Mouse (Mus musculus) thymus, adult 2 months (tissue): Measurements from ENCODE around the gene Pde2a. TPM values are rescaled to one million over a fixed set of nuclear protein-coding genes. Genes with fewer than 3 reads are reported as not detected.

Source experiments
- DNase-seq: peaks from one replicate; pipeline ENCODE4 v3.0.0; 2021
- H3K27ac ChIP-seq: fragments of 200-500 bp; 2 replicates; pipeline ENCODE4 v1.5.1; 2012; ENCODE audit warnings: low read length, control low read depth; ENCODE audit not compliant: control insufficient read depth, insufficient read depth
- H3K27me3 ChIP-seq: fragments of 200-500 bp; 2 replicates; pipeline ENCODE4 v1.6.1; 2012; ENCODE audit warnings: mild to moderate bottlenecking, low read length, moderate library complexity, mixed read lengths; ENCODE audit not compliant: control insufficient read depth, insufficient read depth
- H3K36me3 ChIP-seq: fragments of 200-500 bp; 2 replicates; pipeline ENCODE4 v1.6.1; 2012; ENCODE audit warnings: mild to moderate bottlenecking, low read length, moderate library complexity; ENCODE audit not compliant: control insufficient read depth, insufficient read depth
- H3K4me1 ChIP-seq: fragments of 200-500 bp; replicated peaks from 2 replicates; pipeline ENCODE4 v1.6.1; 2012; ENCODE audit warnings: low read length; ENCODE audit not compliant: control insufficient read depth, insufficient read depth
- H3K4me3 ChIP-seq: fragments of 200-500 bp; 2 replicates; pipeline ENCODE4 v1.5.1; 2012; ENCODE audit warnings: mild to moderate bottlenecking, low read length, control low read depth, moderate library complexity; ENCODE audit not compliant: control insufficient read depth, insufficient read depth
- CTCF ChIP-seq: fragments of 200-500 bp; IDR thresholded peaks from 2 replicates; pipeline ENCODE4 v1.5.1; 2012; ENCODE audit warnings: mild to moderate bottlenecking, control low read depth, low read length, moderate library complexity, borderline replicate concordance; ENCODE audit not compliant: control insufficient read depth, poor library complexity, insufficient read depth; ENCODE audit errors: extremely low read depth
- POLR2A ChIP-seq: fragments of 200-500 bp; IDR thresholded peaks from 2 replicates; pipeline ENCODE4 v1.6.1; 2012; ENCODE audit warnings: mild to moderate bottlenecking, low read length, control low read depth, moderate library complexity; ENCODE audit not compliant: control insufficient read depth, poor library complexity, insufficient read depth; ENCODE audit errors: extremely low read depth
- WGBS: fragments of 180-500 bp; shearing (Covaris S2); methylation state at CpG from one replicate; pipeline ENCODE4 v1.1.7; 2018; 5-methylcytosine and 5-hydroxymethylcytosine counted together
- polyA plus RNA-seq: library from polyadenylated mRNA; depleted of rRNA; stranded (reverse); fragments of >200 nt; gene quantifications from 2 replicates; pipeline ENCODE4 v1.2.3, GENCODE M21; 2012

The Pde2a gene
- polyA plus RNA-seq, 1 experiment: 12.0 TPM

DNA sequence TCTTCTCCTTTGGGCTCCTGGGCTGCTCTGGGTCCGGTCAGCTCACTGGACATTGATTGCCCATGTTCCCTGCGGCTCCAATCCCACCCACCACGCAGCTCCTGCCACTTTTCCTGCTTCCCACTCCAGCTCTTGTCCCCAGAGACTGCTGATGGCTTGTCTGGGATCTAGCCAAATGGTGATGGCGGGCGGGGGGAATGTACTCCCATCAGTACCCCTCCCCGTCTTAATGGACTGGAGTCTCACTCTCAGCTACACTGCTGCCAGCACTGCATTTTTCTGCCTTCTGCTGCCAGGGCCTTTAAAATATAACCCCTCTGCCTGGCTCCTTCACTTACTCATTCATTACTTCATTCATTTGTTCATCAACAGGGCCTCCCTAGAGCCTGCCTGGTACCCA is 2.5 kb downstream of the Pde2a start:
- Histone ChIP-seq H3K27me3 (no peaks in the 10 kb centered on the region), H3K4me3 (no peak overlapping the region), H3K36me3 (no peaks in the 10 kb centered on the region), H3K27ac (no peak overlapping the region), H3K4me1 (no peaks in the 10 kb centered on the region)
- TF ChIP-seq POLR2A (no peak), CTCF (no peak)
- 89% methylated on average over 6 of the region's 6 CpGs for WGBS
- no peak for DNase-seq

DNA sequence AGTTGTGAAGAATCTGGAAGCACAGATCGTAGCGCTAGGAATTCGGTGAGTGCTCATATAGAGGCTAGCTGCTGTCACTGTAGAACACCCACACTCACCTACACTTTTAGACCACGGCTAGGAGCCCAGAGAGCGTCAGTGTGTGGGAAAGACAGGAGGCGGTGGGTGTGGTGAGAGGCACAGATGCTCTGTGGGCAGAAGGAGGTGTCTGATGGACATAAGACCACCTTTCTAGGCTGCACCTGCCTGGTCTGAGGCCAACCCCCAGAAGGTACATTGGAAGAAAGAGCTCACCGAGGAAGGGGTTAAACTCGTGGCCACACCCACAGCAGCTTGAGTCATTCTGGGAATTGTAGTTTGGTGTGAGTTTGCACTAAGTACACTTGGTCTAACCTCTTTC is 5.2 kb downstream of the Pde2a start:
- 75% methylated on average over 8 of the region's 8 CpGs for WGBS
- no peaks in the 10 kb centered on the region for H3K27me3 ChIP-seq
- H3K36me3 ChIP-seq: no peaks in the 10 kb centered on the region
- peaks cover 3% of the 10 kb centered on the region; the same call in 1 of the 2 replicates for H3K4me1 ChIP-seq
- no peak overlapping the region for H3K27ac ChIP-seq
- DNase-seq: no peak
- TF ChIP-seq CTCF (no peak), POLR2A (no peak)
- H3K4me3 ChIP-seq: no peak overlapping the region

DNA sequence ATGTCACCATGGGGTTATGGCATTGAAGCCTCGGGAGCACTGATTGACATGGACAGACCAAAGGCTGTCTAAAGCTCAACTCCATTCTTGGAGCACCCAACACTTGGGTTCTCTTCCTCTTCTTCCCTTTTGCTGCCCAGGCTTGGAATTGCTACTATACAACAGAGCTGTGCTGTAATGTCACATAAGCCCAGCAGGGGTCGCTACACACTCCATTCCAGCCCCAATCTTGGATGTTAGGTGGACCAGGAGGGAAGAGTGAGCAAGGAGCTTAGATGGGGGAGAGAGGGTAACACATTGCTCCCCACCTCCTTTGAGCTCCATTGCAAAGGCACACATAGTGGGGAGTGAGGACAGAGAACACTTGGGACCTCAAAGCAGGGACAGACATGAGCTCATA is 6.2 kb downstream of the Pde2a start:
- no peaks in the 10 kb centered on the region for H3K27me3 ChIP-seq
- 30% methylated on average over 2 of the region's 2 CpGs for WGBS
- no peak overlapping the region for H3K4me3 ChIP-seq
- H3K4me1 ChIP-seq: peaks cover 3% of the 10 kb centered on the region; the same call in 1 of the 2 replicates
- TF ChIP-seq POLR2A (no peak), CTCF (peak; percentile 49; the same call in 1 of the 2 replicates)
- no peak for DNase-seq
- H3K27ac ChIP-seq: no peak overlapping the region
- H3K36me3 ChIP-seq: no peaks in the 10 kb centered on the region

DNA sequence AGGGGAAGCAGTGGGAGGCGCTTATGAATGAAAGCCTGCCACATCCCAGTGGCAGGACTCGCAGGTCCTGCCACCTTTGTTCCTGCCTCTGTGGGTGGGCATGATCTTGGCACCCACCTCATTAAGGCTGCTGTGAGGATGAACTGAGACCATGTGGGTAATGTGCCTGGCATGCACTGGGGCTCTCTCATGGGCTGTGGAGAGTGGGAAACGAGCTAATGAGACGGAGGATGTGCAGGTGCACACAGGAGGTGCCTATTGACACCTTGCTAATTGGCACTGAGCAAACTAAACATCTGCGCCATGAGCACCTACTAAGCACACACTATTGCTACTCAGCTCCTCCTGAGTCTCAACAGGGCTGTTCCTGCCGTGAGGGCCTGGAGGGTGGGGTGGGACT is 13.5 kb downstream of the Pde2a start:
- Histone ChIP-seq H3K4me3 (no peak overlapping the region), H3K36me3 (no peaks in the 10 kb centered on the region), H3K27ac (no peak overlapping the region), H3K4me1 (no peaks in the 10 kb centered on the region), H3K27me3 (no peaks in the 10 kb centered on the region)
- TF ChIP-seq CTCF (no peak), POLR2A (no peak)
- no peak for DNase-seq
- 88% methylated on average over 6 of the region's 6 CpGs for WGBS

DNA sequence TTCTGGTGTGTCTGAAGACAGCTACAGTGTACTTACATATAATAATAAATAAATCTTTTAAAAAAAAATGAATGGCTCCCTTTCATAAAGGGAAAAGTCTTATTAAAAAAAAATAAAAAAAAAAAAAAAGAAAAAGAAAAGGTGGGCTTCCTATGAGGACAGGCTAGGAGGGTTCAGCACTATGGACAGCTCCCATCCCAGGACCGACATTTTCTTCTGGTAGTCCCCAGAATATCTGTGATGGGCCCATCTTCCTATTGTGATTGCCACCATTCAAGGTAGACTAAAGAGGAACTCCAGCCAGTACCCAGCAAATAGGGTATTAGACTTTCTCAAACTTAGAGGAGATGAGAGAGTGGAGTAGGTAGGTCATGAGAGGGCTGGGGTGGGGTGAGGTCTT is 16.4 kb downstream of the Pde2a start:
- 23% methylated on average over 1 of the region's 1 CpGs for WGBS
- no peaks in the 10 kb centered on the region for H3K4me1 ChIP-seq
- no peak for DNase-seq
- no peaks in the 10 kb centered on the region for H3K36me3 ChIP-seq
- H3K27me3 ChIP-seq: no peaks in the 10 kb centered on the region
- H3K27ac ChIP-seq: no peak overlapping the region
- no peak overlapping the region for H3K4me3 ChIP-seq
- no peak for TF ChIP-seq POLR2A
- no peak for TF ChIP-seq CTCF

DNA sequence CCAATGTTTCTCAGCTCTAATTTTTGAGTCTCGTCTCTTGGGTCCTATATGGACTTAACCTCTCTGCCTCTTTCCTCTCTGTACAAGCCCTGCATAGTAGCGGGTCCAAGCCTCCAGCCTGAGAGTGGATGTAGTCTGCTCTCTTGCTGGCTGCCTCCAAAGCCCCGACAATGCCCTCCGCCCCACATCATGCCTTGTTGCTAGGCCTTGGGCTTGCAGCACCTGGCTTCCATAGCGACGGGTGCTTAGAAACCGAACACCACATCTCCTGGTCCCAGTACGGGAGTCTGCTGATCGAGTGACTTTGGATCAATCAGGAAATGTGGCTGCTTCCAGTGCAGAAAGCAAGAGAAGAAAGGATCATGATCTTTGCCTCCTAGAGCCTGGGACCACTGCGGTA is 21.6 kb downstream of the Pde2a start:
- Histone ChIP-seq H3K27me3 (no peaks in the 10 kb centered on the region), H3K27ac (no peak overlapping the region), H3K4me3 (no peak overlapping the region), H3K36me3 (no peaks in the 10 kb centered on the region), H3K4me1 (no peaks in the 10 kb centered on the region)
- WGBS: 86% methylated on average over 10 of the region's 10 CpGs
- no peak for TF ChIP-seq POLR2A
- TF ChIP-seq CTCF: no peak
- no peak for DNase-seq

DNA sequence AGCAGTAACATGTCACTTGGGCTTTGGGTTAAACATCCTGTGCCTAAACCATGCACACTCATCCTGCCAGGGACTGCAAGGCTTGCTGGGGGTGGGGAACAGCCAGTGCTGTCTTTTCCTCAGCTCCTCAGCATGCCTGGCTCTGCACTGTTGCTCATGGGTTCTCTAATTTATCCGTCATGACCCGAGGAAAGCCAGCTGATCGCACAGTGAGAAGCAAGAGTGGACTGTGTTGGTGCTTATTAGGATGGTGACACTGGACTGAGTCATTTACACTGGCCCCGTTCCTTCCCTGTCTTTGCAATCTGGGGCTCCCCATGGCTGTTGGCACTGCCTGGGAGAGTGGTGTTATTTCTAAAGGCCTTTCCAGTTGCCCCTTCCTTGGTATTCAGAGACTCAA is 22.7 kb downstream of the Pde2a start:
- no peaks in the 10 kb centered on the region for H3K36me3 ChIP-seq
- H3K4me3 ChIP-seq: no peak overlapping the region
- H3K4me1 ChIP-seq: no peaks in the 10 kb centered on the region
- 91% methylated on average over 4 of the region's 4 CpGs for WGBS
- H3K27me3 ChIP-seq: no peaks in the 10 kb centered on the region
- DNase-seq: no peak
- TF ChIP-seq POLR2A (no peak), CTCF (no peak)
- H3K27ac ChIP-seq: no peak overlapping the region
